Mouse (Mus musculus) small intestine, adult 2 months (tissue): Measurements from ENCODE around the gene Zfp687. TPM values are rescaled to one million over a fixed set of nuclear protein-coding genes. Genes with fewer than 3 reads are reported as not detected.

Experiments
- H3K27ac ChIP-seq: fragments of 200-500 bp; 2 replicates; pipeline ENCODE4 v1.5.1; 2012; ENCODE audit warnings: low read depth, low read length, control low read depth, inconsistent platforms; ENCODE audit not compliant: insufficient read depth
- H3K27me3 ChIP-seq: fragments of 200-500 bp; 2 replicates; pipeline ENCODE4 v1.6.1; 2012; ENCODE audit warnings: mild to moderate bottlenecking, moderate library complexity, low read length, inconsistent platforms; ENCODE audit not compliant: control insufficient read depth, insufficient read depth
- H3K36me3 ChIP-seq: fragments of 200-500 bp; 2 replicates; pipeline ENCODE4 v1.6.1; 2012; ENCODE audit warnings: mild to moderate bottlenecking, low read length, control low read depth, inconsistent platforms; ENCODE audit not compliant: control insufficient read depth, insufficient read depth
- H3K4me1 ChIP-seq: fragments of 200-500 bp; 2 replicates; pipeline ENCODE4 v1.6.1; 2012; ENCODE audit warnings: low read length, inconsistent platforms, mixed read lengths; ENCODE audit not compliant: control insufficient read depth, insufficient read depth, insufficient read length
- H3K4me3 ChIP-seq: fragments of 200-500 bp; 2 replicates; pipeline ENCODE4 v1.5.1; 2012; ENCODE audit warnings: low read depth, mild to moderate bottlenecking, control low read depth, inconsistent platforms, low read length, moderate library complexity
- CTCF ChIP-seq: fragments of 200-500 bp; IDR thresholded peaks from 2 replicates; pipeline ENCODE4 v1.5.1; 2012; ENCODE audit warnings: low read depth, mild to moderate bottlenecking, control low read depth, inconsistent platforms, low read length, moderate library complexity, mixed read lengths; ENCODE audit not compliant: insufficient replicate concordance, insufficient read length; ENCODE audit errors: extremely low read depth
- POLR2A ChIP-seq: fragments of 200-500 bp; IDR thresholded peaks from 2 replicates; pipeline ENCODE4 v1.6.1; 2012; ENCODE audit warnings: low read depth, mild to moderate bottlenecking, control low read depth, inconsistent platforms, low read length, moderate library complexity
- WGBS: fragments of 180-500 bp; shearing (Covaris S2); methylation state at CpG from one replicate; pipeline ENCODE4 v1.1.7; 2018; 5-methylcytosine and 5-hydroxymethylcytosine counted together
- polyA plus RNA-seq: library from polyadenylated mRNA; depleted of rRNA; stranded (reverse); fragments of >200 nt; gene quantifications from 2 replicates; pipeline ENCODE4 v1.2.3, GENCODE M21; 2012; rRNA removed

Gene Zfp687
- polyA plus RNA-seq, 1 experiment = 17.1 TPM

GRCm38 (mm10) chr3:94960322-94960721 lies 54.9 kb downstream of the Zfp687 start:
- H3K36me3 ChIP-seq = peaks cover 33% of the 10 kb centered on the region
- no peaks in the 10 kb centered on the region for H3K4me1 ChIP-seq
- 54% methylated on average over 5 of the region's 5 CpGs for WGBS
- H3K27me3 ChIP-seq = no peaks in the 10 kb centered on the region
- H3K27ac ChIP-seq = no peak overlapping the region
- no peak overlapping the region for H3K4me3 ChIP-seq
- no peak for TF ChIP-seq CTCF
- no peak for TF ChIP-seq POLR2A

- 48% methylated on average over 8 of the region's 8 CpGs for WGBS
- H3K4me3 ChIP-seq = no peak overlapping the region
- no peaks in the 10 kb centered on the region for H3K27me3 ChIP-seq
- H3K4me1 ChIP-seq = no peaks in the 10 kb centered on the region; the same call in 1 of the 2 replicates
- TF ChIP-seq POLR2A (no peak), CTCF (no peak)
- H3K27ac ChIP-seq = no peak overlapping the region
- peaks cover 33% of the 10 kb centered on the region for H3K36me3 ChIP-seq
These were observed 55.4 kb downstream of the Zfp687 start for GRCm38 (mm10) chr3:94959871-94960270.

GRCm38 (mm10) chr3:94958295-94958694 lies 57.0 kb downstream of the Zfp687 start:
- no peak overlapping the region for H3K4me3 ChIP-seq
- H3K27ac ChIP-seq = no peak overlapping the region
- no peak for TF ChIP-seq POLR2A
- TF ChIP-seq CTCF = no peak
- no peaks in the 10 kb centered on the region for H3K27me3 ChIP-seq
- H3K36me3 ChIP-seq = peaks cover 33% of the 10 kb centered on the region
- 94% methylated on average over 8 of the region's 8 CpGs for WGBS
- H3K4me1 ChIP-seq = no peaks in the 10 kb centered on the region; the same call in 1 of the 2 replicates

Other genes starting within 250 kb of the Zfp687 start
- 12.6 and 31.3 TPM in 2 replicates for gene Cgn, start 229.0 kb downstream of the Zfp687 start, polyA plus RNA-seq
- 6.1 and 8.0 TPM in 2 replicates for gene Pogz, start 177.9 kb downstream of the Zfp687 start, polyA plus RNA-seq
- 98.8 and 173 TPM in 2 replicates for gene Psmb4, start 128.5 kb downstream of the Zfp687 start, polyA plus RNA-seq
- 30.5 and 50.4 TPM in 2 replicates for gene Selenbp1, start 82.4 kb downstream of the Zfp687 start, polyA plus RNA-seq
- gene Rfx5, start 61.4 kb downstream of the Zfp687 start, polyA plus RNA-seq = 5.5 and 5.7 TPM in 2 replicates
- 14.2 and 20.9 TPM in 2 replicates for gene Pi4kb, start 40.7 kb downstream of the Zfp687 start, polyA plus RNA-seq
- gene Psmd4, start 27.2 kb upstream of the Zfp687 start, polyA plus RNA-seq = 81.7 and 131 TPM in 2 replicates
- gene Pip5k1a, start 91.5 kb upstream of the Zfp687 start, polyA plus RNA-seq = 6.7 and 14.9 TPM in 2 replicates
- gene Vps72, start 95.6 kb upstream of the Zfp687 start, polyA plus RNA-seq = 27.4 and 63.8 TPM in 2 replicates
- gene Tmod4, start 109.0 kb upstream of the Zfp687 start, polyA plus RNA-seq = 0.62 and 0.84 TPM in 2 replicates
- 15.3 and 34.3 TPM in 2 replicates for gene Scnm1, start 118.6 kb upstream of the Zfp687 start, polyA plus RNA-seq
- gene Lysmd1, start 118.6 kb upstream of the Zfp687 start, polyA plus RNA-seq = 1.8 and 5.0 TPM in 2 replicates
- 8.6 and 52.3 TPM in 2 replicates for gene Tnfaip8l2, start 126.9 kb upstream of the Zfp687 start, polyA plus RNA-seq
- 2.1 and 4.6 TPM in 2 replicates for gene Sema6c, start 145.0 kb upstream of the Zfp687 start, polyA plus RNA-seq
- 2.9 and 7.4 TPM in 2 replicates for gene Gabpb2, start 202.5 kb upstream of the Zfp687 start, polyA plus RNA-seq
- 26.1 and 41.6 TPM in 2 replicates for gene Cdc42se1, start 213.3 kb upstream of the Zfp687 start, polyA plus RNA-seq
- gene Mllt11, start 216.7 kb upstream of the Zfp687 start, polyA plus RNA-seq = 13.1 and 14.0 TPM in 2 replicates
- 0.13 and 0.18 TPM in 2 replicates for gene Gm128, start 226.2 kb upstream of the Zfp687 start, polyA plus RNA-seq
- 0.16 and 0.58 TPM in 2 replicates for gene Bnipl, start 235.7 kb upstream of the Zfp687 start, polyA plus RNA-seq